Mouse (Mus musculus) hindbrain, embryonic 12.5 days (tissue): ENCODE data around the gene Prorsd1. TPM values are rescaled to one million over a fixed set of nuclear protein-coding genes. Genes with fewer than 3 reads are reported as not detected.
"Not testable (repeated sequence)": the region's sequence is repeated elsewhere in the genome, so short reads cannot be mapped to it uniquely, and the experiment has no call there.

Source experiments
- ATAC-seq: fragments of 200-750 bp; cut with Nextera tagmentation; 2 replicates; pipeline ENCODE4 v1.8.0; 2017; ENCODE audit warnings: moderate TSS enrichment; ENCODE audit not compliant: low FRiP score
- H3K27ac ChIP-seq: fragments of 300-500 bp; sonication (generic); 2 replicates; pipeline ENCODE4 v1.5.1; 2016; ENCODE audit warnings: mild to moderate bottlenecking
- H3K27me3 ChIP-seq: fragments of 300-500 bp; sonication (generic); 2 replicates; pipeline ENCODE4 v1.6.1; 2016; ENCODE audit warnings: mild to moderate bottlenecking
- H3K36me3 ChIP-seq: fragments of 300-500 bp; sonication (generic); 2 replicates; pipeline ENCODE4 v1.6.1; 2016; ENCODE audit warnings: mild to moderate bottlenecking
- H3K4me1 ChIP-seq: fragments of 300-500 bp; sonication (generic); 2 replicates; pipeline ENCODE4 v1.6.1; 2016
- H3K4me2 ChIP-seq: fragments of 300-500 bp; sonication (generic); replicated peaks from 2 replicates; pipeline ENCODE4 v1.6.1; 2016; ENCODE audit warnings: mild to moderate bottlenecking
- H3K4me3 ChIP-seq: fragments of 300-500 bp; sonication (generic); 2 replicates; pipeline ENCODE4 v1.5.1; 2016; ENCODE audit warnings: mild to moderate bottlenecking
- H3K9ac ChIP-seq: fragments of 300-500 bp; sonication (generic); 2 replicates; pipeline ENCODE4 v1.6.1; 2016; ENCODE audit warnings: mild to moderate bottlenecking, moderate library complexity
- H3K9me3 ChIP-seq: fragments of 300-500 bp; sonication (generic); replicated peaks from 2 replicates; pipeline ENCODE4 v1.6.1; 2016; ENCODE audit warnings: mild to moderate bottlenecking
- WGBS: fragments of 180-500 bp; shearing (Covaris S2); methylation state at CpG from one replicate; pipeline ENCODE4 v1.1.7; 2016; 5-methylcytosine and 5-hydroxymethylcytosine counted together
- polyA plus RNA-seq: library from polyadenylated mRNA; unstranded; fragments of >200 nt; fragmentation: Nextera tagmentation; extraction: Ambion mirVana; gene quantifications from 2 replicates; pipeline ENCODE4 v1.2.1, GENCODE M21; 2016

Prorsd1 gene
- polyA plus RNA-seq = 19.0 and 19.6 TPM in 2 replicates

- Histone ChIP-seq H3K36me3 (peaks cover 10% of the 10 kb centered on the region), H3K9me3 (no peaks in the 10 kb centered on the region), H3K4me1 (peaks cover 3% of the 10 kb centered on the region; the same call in 1 of the 2 replicates), H3K27ac (peak within 1 kb of the TSS; percentile 76), H3K4me2 (peak within 1 kb of the TSS; percentile 68), H3K4me3 (peak within 1 kb of the TSS; percentile 56), H3K27me3 (no peaks in the 10 kb centered on the region), H3K9ac (peak within 1 kb of the TSS; percentile 64)
- ATAC-seq = peak; percentile 98
- 3% methylated on average over 40 of the region's 40 CpGs for WGBS
Observed at GRCm38 (mm10) chr11:29514682-29515412, at the start of gene Prorsd1. Prorsd1 (minus strand) TSS chr11:29515033.

- no peaks in the 10 kb centered on the region for H3K27me3 ChIP-seq
- no peak for ATAC-seq
- H3K9me3 ChIP-seq = no peaks in the 10 kb centered on the region
- H3K4me2 ChIP-seq = no peak overlapping the region
- H3K4me1 ChIP-seq = no peaks in the 10 kb centered on the region
- H3K9ac ChIP-seq = no peak overlapping the region
- no peak overlapping the region for H3K4me3 ChIP-seq
- WGBS = 85% methylated on average over 2 of the region's 2 CpGs
- H3K27ac ChIP-seq = no peak overlapping the region
- no peaks in the 10 kb centered on the region for H3K36me3 ChIP-seq
Observed at GRCm38 (mm10) chr11:29563406-29563805, 48.6 kb upstream of the Prorsd1 start.

- H3K27me3 ChIP-seq = no peaks in the 10 kb centered on the region
- H3K4me2 ChIP-seq = no peak overlapping the region
- no peak overlapping the region for H3K4me3 ChIP-seq
- no peaks in the 10 kb centered on the region for H3K9me3 ChIP-seq
- WGBS = 94% methylated on average over 3 of the region's 3 CpGs
- no peak for ATAC-seq
- no peak overlapping the region for H3K9ac ChIP-seq
- H3K4me1 ChIP-seq = no peaks in the 10 kb centered on the region
- H3K36me3 ChIP-seq = no peaks in the 10 kb centered on the region
- no peak overlapping the region for H3K27ac ChIP-seq
Observed at GRCm38 (mm10) chr11:29560990-29561389, 46.2 kb upstream of the Prorsd1 start.

GRCm38 (mm10) chr11:29560452-29560851 is 45.6 kb upstream of the Prorsd1 start:
- H3K9me3 ChIP-seq = no peaks in the 10 kb centered on the region
- no peak overlapping the region for H3K27ac ChIP-seq
- H3K4me2 ChIP-seq = no peak overlapping the region
- no peaks in the 10 kb centered on the region for H3K4me1 ChIP-seq
- H3K36me3 ChIP-seq = no peaks in the 10 kb centered on the region
- no peak for ATAC-seq
- no peaks in the 10 kb centered on the region for H3K27me3 ChIP-seq
- WGBS = 87% methylated on average over 9 of the region's 9 CpGs
- H3K4me3 ChIP-seq = no peak overlapping the region
- H3K9ac ChIP-seq = no peak overlapping the region

GRCm38 (mm10) chr11:29549425-29549778 is 34.6 kb upstream of the Prorsd1 start:
- Histone ChIP-seq H3K36me3 (peaks cover 15% of the 10 kb centered on the region), H3K4me2 (no peak overlapping the region), H3K9me3 (no peaks in the 10 kb centered on the region), H3K27me3 (no peaks in the 10 kb centered on the region), H3K4me1 (peaks cover 9% of the 10 kb centered on the region), H3K27ac (no peak overlapping the region), H3K4me3 (no peak overlapping the region), H3K9ac (no peak overlapping the region)
- 97% methylated on average over 1 of the region's 1 CpGs for WGBS
- no peak for ATAC-seq

GRCm38 (mm10) chr11:29548504-29549424 is 33.9 kb upstream of the Prorsd1 start:
- Histone ChIP-seq H3K9ac (peak overlapping the region; percentile 78), H3K27ac (peak overlapping the region; percentile 82; the same call in 1 of the 2 replicates), H3K9me3 (no peaks in the 10 kb centered on the region), H3K4me2 (peak overlapping the region; percentile 67), H3K36me3 (peaks cover 21% of the 10 kb centered on the region), H3K4me1 (peaks cover 9% of the 10 kb centered on the region), H3K4me3 (peak overlapping the region; percentile 54), H3K27me3 (no peaks in the 10 kb centered on the region)
- ATAC-seq = 0 out of 2 replicates have a peak, but pooled peaks have one; percentile 14
- WGBS = 27% methylated on average over 23 of the region's 23 CpGs

- no peaks in the 10 kb centered on the region for H3K27me3 ChIP-seq
- peaks cover 9% of the 10 kb centered on the region for H3K4me1 ChIP-seq
- H3K27ac ChIP-seq = peak within 1 kb of the TSS; percentile 82
- peak; percentile 98 for ATAC-seq
- peaks cover 25% of the 10 kb centered on the region for H3K36me3 ChIP-seq
- H3K4me2 ChIP-seq = peak within 1 kb of the TSS; percentile 67
- WGBS = under 1% methylated on average over 46 of the region's 46 CpGs
- peak within 1 kb of the TSS; percentile 78 for H3K9ac ChIP-seq
- peak within 1 kb of the TSS; percentile 54 for H3K4me3 ChIP-seq
- no peaks in the 10 kb centered on the region for H3K9me3 ChIP-seq
Observed at GRCm38 (mm10) chr11:29547752-29548503, 33.1 kb upstream of the Prorsd1 start, which contains the start of the genes Clhc1 and Rps27a. Clhc1 (plus strand) TSS chr11:29547950. Rps27a (minus strand) TSS chr11:29548109.

- peak overlapping the region; percentile 78 for H3K9ac ChIP-seq
- peaks cover 9% of the 10 kb centered on the region for H3K4me1 ChIP-seq
- ATAC-seq = peak; percentile 16
- under 1% methylated on average over 27 of the region's 27 CpGs for WGBS
- peak overlapping the region; percentile 54 for H3K4me3 ChIP-seq
- H3K36me3 ChIP-seq = peaks cover 26% of the 10 kb centered on the region
- no peaks in the 10 kb centered on the region for H3K27me3 ChIP-seq
- peak overlapping the region; percentile 60 for H3K4me2 ChIP-seq
- H3K9me3 ChIP-seq = no peaks in the 10 kb centered on the region
- H3K27ac ChIP-seq = peak overlapping the region; percentile 82
Observed at GRCm38 (mm10) chr11:29547249-29547751, 32.5 kb upstream of the Prorsd1 start.

GRCm38 (mm10) chr11:29546762-29547161 is 31.9 kb upstream of the Prorsd1 start:
- Histone ChIP-seq H3K4me3 (peak overlapping the region; percentile 54), H3K4me2 (peak overlapping the region; percentile 60), H3K9ac (peak overlapping the region; percentile 78), H3K9me3 (no peaks in the 10 kb centered on the region), H3K36me3 (peaks cover 28% of the 10 kb centered on the region), H3K4me1 (peaks cover 9% of the 10 kb centered on the region), H3K27me3 (no peaks in the 10 kb centered on the region), H3K27ac (no peak overlapping the region)
- 31% methylated on average over 2 of the region's 2 CpGs for WGBS
- no peak for ATAC-seq

GRCm38 (mm10) chr11:29546297-29546696 is 31.5 kb upstream of the Prorsd1 start:
- 93% methylated on average over 2 of the region's 2 CpGs for WGBS
- Histone ChIP-seq H3K4me2 (peak overlapping the region; percentile 60), H3K36me3 (peaks cover 32% of the 10 kb centered on the region), H3K4me3 (peak overlapping the region; percentile 54)
- not testable (repeated sequence) for H3K9me3 ChIP-seq, ATAC-seq, H3K9ac ChIP-seq, H3K27ac ChIP-seq, H3K27me3 ChIP-seq, H3K4me1 ChIP-seq

- not testable (repeated sequence) for H3K4me3 ChIP-seq, H3K9me3 ChIP-seq, ATAC-seq, H3K27ac ChIP-seq, H3K27me3 ChIP-seq, H3K4me2 ChIP-seq, H3K4me1 ChIP-seq, H3K9ac ChIP-seq
- peaks cover 41% of the 10 kb centered on the region for H3K36me3 ChIP-seq
- 89% methylated on average over 4 of the region's 4 CpGs for WGBS
Observed at GRCm38 (mm10) chr11:29545150-29545752, 30.4 kb upstream of the Prorsd1 start.
